Mouse (Mus musculus) spleen, embryonic (tissue): ENCODE measurements around the gene Mdm4.
"Not testable (repeated sequence)": the region's sequence is repeated elsewhere in the genome, so short reads cannot be mapped to it uniquely, and the experiment has no call there.

ENCODE experiments used
- CTCF ChIA-PET: fragments of 350-600 bp; sonication (Branson Sonifier 250); formaldehyde crosslinking; loops from one replicate; lab custom pipeline; 2022; lab: Charles Lee

The Mdm4 gene

GRCm38 (mm10) chr1:133024426-133024825, 5.9 kb downstream of the Mdm4 start:
- CTCF ChIA-PET, result interaction anchor here (1.0 kb wide), 1 partner anchor 10 kb away, joined by 3 read pairs; no protein-coding TSS in a partner anchor

- CTCF ChIA-PET, result interaction anchor here (1.0 kb wide), 1 partner anchor 10 kb away, joined by 3 read pairs; no protein-coding TSS in a partner anchor
Observed at GRCm38 (mm10) chr1:133023723-133024122, 6.6 kb downstream of the Mdm4 start.

- CTCF ChIA-PET, result interaction anchor here (0.9 kb wide), 1 partner anchor 108 kb away, joined by 4 read pairs; no protein-coding TSS in a partner anchor
Observed at GRCm38 (mm10) chr1:133021971-133022370, 8.4 kb downstream of the Mdm4 start.

GRCm38 (mm10) chr1:133021391-133021790, 9.0 kb downstream of the Mdm4 start:
- CTCF ChIA-PET, result interaction anchor here (0.9 to 1.3 kb wide), 2 partner anchors 13 to 109 kb away, joined by 3 to 4 read pairs; no protein-coding TSS in a partner anchor

GRCm38 (mm10) chr1:133020137-133020894, 10.0 kb downstream of the Mdm4 start:
- CTCF ChIA-PET, result interaction anchor here (0.8 to 1.3 kb wide), 2 partner anchors 11 to 12 kb away, joined by 3 read pairs; no protein-coding TSS in a partner anchor

GRCm38 (mm10) chr1:133019312-133019711, 11.0 kb downstream of the Mdm4 start:
- CTCF ChIA-PET, result interaction anchor here (0.8 kb wide), 1 partner anchor 10 kb away, joined by 3 read pairs; no protein-coding TSS in a partner anchor

- CTCF ChIA-PET, result no interaction called here
Observed at GRCm38 (mm10) chr1:133018580-133018979, 11.8 kb downstream of the Mdm4 start.

GRCm38 (mm10) chr1:133016775-133017428, 13.5 kb downstream of the Mdm4 start:
- CTCF ChIA-PET, result no interaction called here

- CTCF ChIA-PET, result interaction anchor here (0.8 kb wide), 1 partner anchor 10 kb away, joined by 3 read pairs; no protein-coding TSS in a partner anchor
Observed at GRCm38 (mm10) chr1:133014196-133014595, 16.2 kb downstream of the Mdm4 start.

- CTCF ChIA-PET, result interaction anchor here (1.2 kb wide), 1 partner anchor 32 kb away, joined by 3 read pairs; the partner anchor contains the start of gene Pik3c2b
Observed at GRCm38 (mm10) chr1:133013331-133013730, 17.0 kb downstream of the Mdm4 start.

- CTCF ChIA-PET, result interaction anchor here (0.8 kb wide), 1 partner anchor 264 kb away, joined by 4 read pairs; no protein-coding TSS in a partner anchor
Observed at GRCm38 (mm10) chr1:133011955-133012841, 18.2 kb downstream of the Mdm4 start.

- CTCF ChIA-PET, result no interaction called here
Observed at GRCm38 (mm10) chr1:133006571-133006970, 23.8 kb downstream of the Mdm4 start.

GRCm38 (mm10) chr1:133000347-133000746, 30.0 kb downstream of the Mdm4 start:
- CTCF ChIA-PET, result no interaction called here

- CTCF ChIA-PET, result no interaction called here
Observed at GRCm38 (mm10) chr1:132991580-132991979, 38.8 kb downstream of the Mdm4 start.

GRCm38 (mm10) chr1:132990733-132991132, 39.6 kb downstream of the Mdm4 start:
- CTCF ChIA-PET, result no interaction called here

- CTCF ChIA-PET, result not testable (repeated sequence)
Observed at GRCm38 (mm10) chr1:132988556-132989459, 41.6 kb downstream of the Mdm4 start.

- CTCF ChIA-PET, result no interaction called here
Observed at GRCm38 (mm10) chr1:132982728-132983127, 47.6 kb downstream of the Mdm4 start.

GRCm38 (mm10) chr1:132981232-132981631, 49.1 kb downstream of the Mdm4 start:
- CTCF ChIA-PET, result no interaction called here

GRCm38 (mm10) chr1:132977402-132977801, 53.0 kb downstream of the Mdm4 start:
- CTCF ChIA-PET, result no interaction called here

GRCm38 (mm10) chr1:132968659-132969058, 61.7 kb downstream of the Mdm4 start:
- CTCF ChIA-PET, result interaction anchor here (0.5 kb wide), 1 partner anchor 931 kb away, joined by 4 read pairs; no protein-coding TSS in a partner anchor
